Mouse (Mus musculus) left cerebral cortex, postnatal 4 days (tissue): ENCODE data around the gene Kifap3. TPM values are rescaled to one million over a fixed set of nuclear protein-coding genes. Genes with fewer than 3 reads are reported as not detected.
"Not testable (repeated sequence)": the region's sequence is repeated elsewhere in the genome, so short reads cannot be mapped to it uniquely, and the experiment has no call there.

Experiments used
- DNase-seq: peaks from one replicate; pipeline ENCODE4 v3.0.0-alpha.2; 2022
- intact Hi-C: fragments of 180-260 bp; cut with DNase I; formaldehyde crosslinking; loops from one replicate; pipeline ENCODE4 v1.15.1; 2025
- total RNA-seq, 2 experiments: library from RNA; stranded (reverse); gene quantifications; 2 replicates each; pipeline ENCODE4 v1.2.3; 2021

The Kifap3 gene
- total RNA-seq, result 100 to 1,000 TPM; 252 to 253 TPM

GRCm38 (mm10) chr1:163779336-163780115, at the start of gene Kifap3:
TSS of gene Kifap3 (plus strand) at chr1:163779583.
- intact Hi-C loops, result no loop called here
- peak; percentile 98 for DNase-seq

- DNase-seq, intact Hi-C loops: not testable (repeated sequence)
These were observed 48.2 kb upstream of the Kifap3 start for GRCm38 (mm10) chr1:163731166-163731565.

- no peak for DNase-seq
- intact Hi-C loops, result no loop called here
These were observed 42.7 kb upstream of the Kifap3 start for GRCm38 (mm10) chr1:163736441-163737238.

GRCm38 (mm10) chr1:163737239-163737533, 42.2 kb upstream of the Kifap3 start:
- intact Hi-C loops, result no loop called here
- no peak for DNase-seq

- DNase-seq, result peak; percentile 24
- intact Hi-C loops, result no loop called here
These were observed 27.9 kb upstream of the Kifap3 start for GRCm38 (mm10) chr1:163751360-163751992.

- no peak for DNase-seq
- intact Hi-C loops, result no loop called here
These were observed 21.7 kb upstream of the Kifap3 start for GRCm38 (mm10) chr1:163757462-163758207.

GRCm38 (mm10) chr1:163783577-163783976, 4.2 kb downstream of the Kifap3 start:
- DNase-seq, intact Hi-C loops: not testable (repeated sequence)

- DNase-seq, result peak; percentile 53
- intact Hi-C loops, result loop anchor here (10.0 kb wide), 1 partner anchor 667 kb away; no protein-coding TSS in a partner anchor
These were observed 42.0 kb downstream of the Kifap3 start for GRCm38 (mm10) chr1:163821365-163821764.

- intact Hi-C loops, result loop anchor here (10.0 kb wide), 1 partner anchor 675 kb away; no protein-coding TSS in a partner anchor
- no peak for DNase-seq
These were observed 50.1 kb downstream of the Kifap3 start for GRCm38 (mm10) chr1:163829482-163829881.

GRCm38 (mm10) chr1:163834066-163834465, 54.7 kb downstream of the Kifap3 start:
- no peak for DNase-seq
- intact Hi-C loops, result no loop called here

- intact Hi-C loops, result no loop called here
- no peak for DNase-seq
These were observed 55.7 kb downstream of the Kifap3 start for GRCm38 (mm10) chr1:163835062-163835461.

GRCm38 (mm10) chr1:163838482-163838881, 59.1 kb downstream of the Kifap3 start:
- DNase-seq, intact Hi-C loops: not testable (repeated sequence)

- no peak for DNase-seq
- intact Hi-C loops, result no loop called here
These were observed 61.2 kb downstream of the Kifap3 start for GRCm38 (mm10) chr1:163840555-163840954.

GRCm38 (mm10) chr1:163842238-163842637, 62.9 kb downstream of the Kifap3 start:
- no peak for DNase-seq
- intact Hi-C loops, result no loop called here

GRCm38 (mm10) chr1:163843899-163844298, 64.5 kb downstream of the Kifap3 start:
- DNase-seq, result no peak
- intact Hi-C loops, result no loop called here

GRCm38 (mm10) chr1:163852884-163853560, 73.6 kb downstream of the Kifap3 start:
- intact Hi-C loops, result no loop called here
- no peak for DNase-seq

GRCm38 (mm10) chr1:163858420-163858819, 79.0 kb downstream of the Kifap3 start:
- no peak for DNase-seq

GRCm38 (mm10) chr1:163861538-163861937, 82.2 kb downstream of the Kifap3 start:
- intact Hi-C loops, result no loop called here
- DNase-seq, result no peak

More at GRCm38 (mm10) chr1:163858420-163858819, 79.0 kb downstream of the Kifap3 start:
- intact Hi-C loops, result no loop called here

GRCm38 (mm10) chr1:163873158-163873557, 93.8 kb downstream of the Kifap3 start:
- DNase-seq, result no peak
- intact Hi-C loops, result no loop called here

- intact Hi-C loops, result no loop called here
- no peak for DNase-seq
These were observed 110.2 kb downstream of the Kifap3 start for GRCm38 (mm10) chr1:163889629-163890028.
